Mouse (Mus musculus) right cerebral cortex, postnatal 25 days (tissue): ENCODE data around the gene Ankrd12.

Experiments used
- DNase-seq: peaks from one replicate; pipeline ENCODE4 v3.0.0; 2022

Gene Ankrd12

GRCm38 (mm10) chr17:66076934-66077333 lies at the start of gene Ankrd12:
Ankrd12 (minus strand) TSS chr17:66077089.
- DNase-seq, result peak; percentile 97

GRCm38 (mm10) chr17:66125211-66125610 lies 48.3 kb upstream of the Ankrd12 start:
- DNase-seq, result no peak

GRCm38 (mm10) chr17:66123816-66124610 lies 47.1 kb upstream of the Ankrd12 start:
- DNase-seq, result no peak

GRCm38 (mm10) chr17:66123066-66123815 lies 46.4 kb upstream of the Ankrd12 start, which contains the start of gene Ddx11:
Ddx11 (plus strand) TSS chr17:66123520.
- peak; percentile 90 for DNase-seq

- DNase-seq, result no peak
Observed at GRCm38 (mm10) chr17:66120701-66121100, 43.8 kb upstream of the Ankrd12 start.

GRCm38 (mm10) chr17:66118991-66119390 lies 42.1 kb upstream of the Ankrd12 start:
- no peak for DNase-seq

GRCm38 (mm10) chr17:66112166-66112565 lies 35.3 kb upstream of the Ankrd12 start:
- no peak for DNase-seq

- peak; percentile 86 for DNase-seq
Observed at GRCm38 (mm10) chr17:66111402-66111959, 34.6 kb upstream of the Ankrd12 start, which contains the start of gene Washc1. Washc1 (plus strand) TSS chr17:66111545.

GRCm38 (mm10) chr17:66110746-66111145 lies 33.9 kb upstream of the Ankrd12 start:
- DNase-seq, result no peak

- DNase-seq, result no peak
Observed at GRCm38 (mm10) chr17:66108198-66108597, 31.3 kb upstream of the Ankrd12 start.

- no peak for DNase-seq
Observed at GRCm38 (mm10) chr17:66107466-66107865, 30.6 kb upstream of the Ankrd12 start.

GRCm38 (mm10) chr17:66106601-66107267 lies 29.8 kb upstream of the Ankrd12 start:
- peak; percentile 18 for DNase-seq

GRCm38 (mm10) chr17:66104076-66104475 lies 27.2 kb upstream of the Ankrd12 start:
- DNase-seq, result no peak

GRCm38 (mm10) chr17:66101380-66102330 lies 24.8 kb upstream of the Ankrd12 start, which contains the start of gene Ndufv2:
Ndufv2 (minus strand) TSS chr17:66101559.
- peak; percentile 92 for DNase-seq

GRCm38 (mm10) chr17:66100566-66101379 lies 23.9 kb upstream of the Ankrd12 start:
- DNase-seq, result no peak

- no peak for DNase-seq
Observed at GRCm38 (mm10) chr17:66092664-66093063, 15.8 kb upstream of the Ankrd12 start.

- DNase-seq, result no peak
Observed at GRCm38 (mm10) chr17:66092065-66092464, 15.2 kb upstream of the Ankrd12 start.

- DNase-seq, result no peak
Observed at GRCm38 (mm10) chr17:66091392-66091791, 14.5 kb upstream of the Ankrd12 start.

GRCm38 (mm10) chr17:66090251-66090650 lies 13.4 kb upstream of the Ankrd12 start:
- DNase-seq, result no peak

GRCm38 (mm10) chr17:66085038-66085437 lies 8.1 kb upstream of the Ankrd12 start:
- no peak for DNase-seq

- DNase-seq, result no peak
Observed at GRCm38 (mm10) chr17:66084486-66084885, 7.6 kb upstream of the Ankrd12 start.
